Mouse (Mus musculus) midbrain, embryonic 14.5 days (tissue): ENCODE data around the gene U2af1. TPM values are rescaled to one million over a fixed set of nuclear protein-coding genes. Genes with fewer than 3 reads are reported as not detected.

ENCODE experiments used
- ATAC-seq: fragments of 200-750 bp; cut with Nextera tagmentation; 2 replicates; pipeline ENCODE4 v1.8.0; 2017; ENCODE audit warnings: moderate number of reproducible peaks, moderate library complexity; ENCODE audit not compliant: low FRiP score, low TSS enrichment
- DNase-seq: peaks from one replicate; pipeline ENCODE4 v3.0.0-alpha.2; 2015
- H3K27ac ChIP-seq: fragments of 300-500 bp; sonication (generic); replicated peaks from 2 replicates; pipeline ENCODE4 v1.5.1; 2014; ENCODE audit warnings: mild to moderate bottlenecking, low read depth, low read length, moderate library complexity
- H3K27me3 ChIP-seq: fragments of 300-500 bp; sonication (generic); 2 replicates; pipeline ENCODE4 v1.6.1; 2014; ENCODE audit warnings: low read length, control low read depth, mixed read lengths; ENCODE audit not compliant: control insufficient read depth, insufficient read depth
- H3K36me3 ChIP-seq: fragments of 300-500 bp; sonication (generic); 2 replicates; pipeline ENCODE4 v1.6.1; 2014; ENCODE audit warnings: low read length, control low read depth; ENCODE audit not compliant: control insufficient read depth, insufficient read depth
- H3K4me1 ChIP-seq: fragments of 300-500 bp; sonication (generic); 2 replicates; pipeline ENCODE4 v1.6.1; 2014; ENCODE audit warnings: mild to moderate bottlenecking, antibody characterized with exemption, low read length, control low read depth; ENCODE audit not compliant: control insufficient read depth, insufficient read depth
- H3K4me2 ChIP-seq: fragments of 300-500 bp; sonication (generic); 2 replicates; pipeline ENCODE4 v1.6.1; 2014; ENCODE audit warnings: mild to moderate bottlenecking, low read length, moderate library complexity
- H3K4me3 ChIP-seq: fragments of 300-500 bp; sonication (generic); replicated peaks from 2 replicates; pipeline ENCODE4 v1.5.1; 2014; ENCODE audit warnings: low read depth, low read length
- H3K9ac ChIP-seq: fragments of 300-500 bp; sonication (generic); replicated peaks from 2 replicates; pipeline ENCODE4 v1.6.1; 2014; ENCODE audit warnings: mild to moderate bottlenecking, low read length, moderate library complexity
- H3K9me3 ChIP-seq: fragments of 300-500 bp; sonication (generic); 2 replicates; pipeline ENCODE4 v1.6.1; 2016; ENCODE audit warnings: low read length, control low read depth, mixed read lengths; ENCODE audit not compliant: control insufficient read depth
- WGBS: fragments of 180-500 bp; shearing (Covaris S2); extraction: QIAGEN DNeasy Blood & Tissue Kit; methylation state at CpG from one replicate; pipeline ENCODE4 v1.1.7; 2014; 5-methylcytosine and 5-hydroxymethylcytosine counted together
- polyA plus RNA-seq: library from polyadenylated mRNA; unstranded; fragments of >200 nt; fragmentation: Nextera tagmentation; extraction: Ambion mirVana; gene quantifications from 2 replicates; pipeline ENCODE4 v1.2.1, GENCODE M21; 2014

The U2af1 gene
- polyA plus RNA-seq, 1 experiment from 2014 or later: 124 TPM

GRCm38 (mm10) chr17:31655366-31655765 is 3.3 kb downstream of the U2af1 start:
- DNase-seq: no peak
- 79% methylated on average over 4 of the region's 4 CpGs for WGBS
- Histone ChIP-seq H3K36me3 (peaks cover 49% of the 10 kb centered on the region), H3K27ac (no peak overlapping the region), H3K4me3 (no peak overlapping the region), H3K9me3 (no peaks in the 10 kb centered on the region), H3K4me2 (no peak overlapping the region), H3K9ac (no peak overlapping the region), H3K4me1 (peaks cover 8% of the 10 kb centered on the region), H3K27me3 (no peaks in the 10 kb centered on the region)
- ATAC-seq: no peak

- H3K27ac ChIP-seq: no peak overlapping the region
- DNase-seq: no peak
- peaks cover 70% of the 10 kb centered on the region for H3K36me3 ChIP-seq
- peaks cover 8% of the 10 kb centered on the region for H3K4me1 ChIP-seq
- no peaks in the 10 kb centered on the region for H3K9me3 ChIP-seq
- no peaks in the 10 kb centered on the region for H3K27me3 ChIP-seq
- H3K9ac ChIP-seq: no peak overlapping the region
- H3K4me3 ChIP-seq: no peak overlapping the region
- H3K4me2 ChIP-seq: no peak overlapping the region
- ATAC-seq: no peak
- WGBS: 90% methylated on average over 6 of the region's 6 CpGs
These were observed 5.4 kb downstream of the U2af1 start for GRCm38 (mm10) chr17:31653277-31653676.

- WGBS: 86% methylated on average over 14 of the region's 14 CpGs
- H3K36me3 ChIP-seq: peaks cover 81% of the 10 kb centered on the region
- no peak overlapping the region for H3K27ac ChIP-seq
- ATAC-seq (no peak), DNase-seq (no peak)
- H3K4me3 ChIP-seq: no peak overlapping the region
- no peak overlapping the region for H3K4me2 ChIP-seq
- H3K27me3 ChIP-seq: no peaks in the 10 kb centered on the region
- H3K9ac ChIP-seq: no peak overlapping the region
- peaks cover 2% of the 10 kb centered on the region for H3K4me1 ChIP-seq
- H3K9me3 ChIP-seq: no peaks in the 10 kb centered on the region
These were observed 6.5 kb downstream of the U2af1 start for GRCm38 (mm10) chr17:31652152-31652551.

- Histone ChIP-seq H3K4me2 (no peak overlapping the region), H3K36me3 (peaks cover 55% of the 10 kb centered on the region), H3K27me3 (no peaks in the 10 kb centered on the region), H3K9me3 (no peaks in the 10 kb centered on the region), H3K4me1 (no peaks in the 10 kb centered on the region), H3K9ac (no peak overlapping the region), H3K4me3 (no peak overlapping the region), H3K27ac (no peak overlapping the region)
- ATAC-seq (no peak), DNase-seq (no peak)
- WGBS: 93% methylated on average over 5 of the region's 5 CpGs
These were observed 12.3 kb downstream of the U2af1 start for GRCm38 (mm10) chr17:31646199-31647002.

GRCm38 (mm10) chr17:31642913-31643312 is 15.8 kb downstream of the U2af1 start:
- H3K4me2 ChIP-seq: no peak overlapping the region
- no peaks in the 10 kb centered on the region for H3K9me3 ChIP-seq
- H3K36me3 ChIP-seq: peaks cover 20% of the 10 kb centered on the region
- no peak overlapping the region for H3K9ac ChIP-seq
- no peaks in the 10 kb centered on the region for H3K4me1 ChIP-seq
- WGBS: 77% methylated on average over 4 of the region's 4 CpGs
- no peak overlapping the region for H3K4me3 ChIP-seq
- ATAC-seq (no peak), DNase-seq (no peak)
- H3K27me3 ChIP-seq: no peaks in the 10 kb centered on the region
- no peak overlapping the region for H3K27ac ChIP-seq

- DNase-seq: no peak
- WGBS: 17% methylated on average over 8 of the region's 8 CpGs
These were observed 16.4 kb downstream of the U2af1 start for GRCm38 (mm10) chr17:31642331-31642730.

GRCm38 (mm10) chr17:31639651-31640050 is 19.0 kb downstream of the U2af1 start:
- H3K4me3 ChIP-seq: no peak overlapping the region
- no peak overlapping the region for H3K9ac ChIP-seq
- H3K4me2 ChIP-seq: no peak overlapping the region
- 60% methylated on average over 4 of the region's 4 CpGs for WGBS
- H3K27ac ChIP-seq: no peak overlapping the region
- H3K4me1 ChIP-seq: peaks cover 13% of the 10 kb centered on the region
- DNase-seq: peak; percentile 26
- H3K36me3 ChIP-seq: no peaks in the 10 kb centered on the region
- ATAC-seq: no peak
- H3K9me3 ChIP-seq: no peaks in the 10 kb centered on the region
- peaks cover 26% of the 10 kb centered on the region for H3K27me3 ChIP-seq

More at GRCm38 (mm10) chr17:31642331-31642730, 16.4 kb downstream of the U2af1 start:
- no peaks in the 10 kb centered on the region for H3K9me3 ChIP-seq
- H3K4me1 ChIP-seq: peaks cover under 1% of the 10 kb centered on the region; the same call in 1 of the 2 replicates
- H3K9ac ChIP-seq: no peak overlapping the region
- H3K4me3 ChIP-seq: no peak overlapping the region
- H3K36me3 ChIP-seq: peaks cover 14% of the 10 kb centered on the region
- H3K27ac ChIP-seq: no peak overlapping the region
- no peak for ATAC-seq
- no peak overlapping the region for H3K4me2 ChIP-seq
- peaks cover 2% of the 10 kb centered on the region for H3K27me3 ChIP-seq

GRCm38 (mm10) chr17:31637866-31638570 is 20.7 kb downstream of the U2af1 start:
- Histone ChIP-seq H3K9me3 (no peaks in the 10 kb centered on the region), H3K4me3 (no peak overlapping the region), H3K9ac (no peak overlapping the region), H3K4me2 (no peak overlapping the region), H3K27me3 (peaks cover 26% of the 10 kb centered on the region), H3K27ac (peak overlapping the region; percentile 32; the same call in 1 of the 2 replicates), H3K4me1 (peaks cover 13% of the 10 kb centered on the region), H3K36me3 (no peaks in the 10 kb centered on the region)
- ATAC-seq: no peak
- 52% methylated on average over 9 of the region's 9 CpGs for WGBS
- peak; percentile 67 for DNase-seq
